Mouse (Mus musculus) midbrain, embryonic 10.5 days (tissue): ENCODE measurements around the gene Alpl. TPM values are rescaled to one million over a fixed set of nuclear protein-coding genes. Genes with fewer than 3 reads are reported as not detected.

Source experiments
- DNase-seq: peaks from one replicate; pipeline ENCODE4 v3.0.0-alpha.2; 2017; ENCODE audit warnings: low spot score
- H3K27ac ChIP-seq: fragments of 300-500 bp; sonication (generic); replicated peaks from 2 replicates; pipeline ENCODE4 v1.5.1; 2016; ENCODE audit warnings: mild to moderate bottlenecking
- H3K27me3 ChIP-seq: fragments of 300-500 bp; sonication (generic); 2 replicates; pipeline ENCODE4 v1.6.1; 2016; ENCODE audit warnings: low read depth, mild to moderate bottlenecking; ENCODE audit not compliant: poor library complexity, severe bottlenecking
- H3K36me3 ChIP-seq: fragments of 300-500 bp; sonication (generic); 2 replicates; pipeline ENCODE4 v1.6.1; 2016; ENCODE audit warnings: mild to moderate bottlenecking, moderate library complexity
- H3K4me1 ChIP-seq: fragments of 300-500 bp; sonication (generic); 2 replicates; pipeline ENCODE4 v1.6.1; 2016
- H3K4me3 ChIP-seq: fragments of 300-500 bp; sonication (generic); 2 replicates; pipeline ENCODE4 v1.5.1; 2016; ENCODE audit warnings: mild to moderate bottlenecking, moderate library complexity
- H3K9me3 ChIP-seq: fragments of 300-500 bp; sonication (generic); replicated peaks from 2 replicates; pipeline ENCODE4 v1.6.1; 2016; ENCODE audit warnings: mild to moderate bottlenecking
- WGBS: fragments of 180-500 bp; shearing (Covaris S2); methylation state at CpG from one replicate; pipeline ENCODE4 v1.1.7; 2016; 5-methylcytosine and 5-hydroxymethylcytosine counted together
- polyA plus RNA-seq: library from polyadenylated mRNA; unstranded; fragments of >200 nt; fragmentation: Nextera tagmentation; extraction: Ambion mirVana; gene quantifications from 2 replicates; pipeline ENCODE4 v1.2.1, GENCODE M21; 2016

Alpl gene
- polyA plus RNA-seq, 1 experiment from 2014 or later: 34.2 TPM

DNA sequence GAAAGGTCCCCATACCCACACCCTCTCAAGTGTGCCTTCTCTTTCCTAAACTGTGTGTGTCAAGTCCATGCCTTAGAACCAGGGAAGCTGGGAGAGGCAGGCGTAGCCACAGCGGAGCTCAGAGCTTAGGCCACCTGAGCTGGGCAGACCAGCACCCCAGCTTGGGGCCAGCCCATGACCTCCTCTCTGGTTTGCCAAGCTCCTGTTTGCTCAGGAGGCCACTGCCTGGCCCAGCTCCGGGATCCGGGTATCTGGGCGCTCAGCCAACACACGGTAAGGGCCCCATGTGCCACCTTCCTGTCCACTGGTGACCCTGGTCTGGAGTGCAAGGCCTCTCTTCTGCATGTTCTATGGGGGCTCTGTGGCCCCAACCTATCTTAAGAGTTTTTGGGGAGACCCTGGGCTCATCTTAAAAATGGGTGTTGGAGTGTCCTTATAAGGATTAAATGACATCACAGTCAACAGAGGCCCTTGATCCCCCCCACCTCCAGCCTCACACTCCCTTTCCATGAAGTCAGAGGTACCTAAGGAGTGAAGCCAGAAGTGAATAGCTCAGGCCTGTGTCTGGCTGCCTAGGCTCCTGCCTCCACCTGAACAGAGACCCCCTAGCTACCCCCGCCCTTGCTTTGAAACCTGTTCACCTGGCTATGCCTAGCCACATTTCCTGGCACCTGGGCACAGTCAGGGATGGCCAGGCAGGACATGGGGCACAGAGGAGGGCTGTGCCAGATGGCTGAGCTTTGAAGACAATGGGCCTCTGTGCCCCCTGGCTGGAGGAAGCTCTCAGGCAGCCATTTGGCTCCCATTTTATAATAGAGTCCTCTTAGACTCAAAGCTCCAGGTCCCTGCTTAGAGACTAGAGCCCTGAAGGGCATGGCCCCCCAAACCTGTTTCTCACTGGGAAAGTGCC lies 97.9 kb downstream of the Alpl start:
- WGBS: 94% methylated on average over 7 of the region's 7 CpGs
- Histone ChIP-seq H3K4me3 (no peak overlapping the region), H3K9me3 (no peaks in the 10 kb centered on the region), H3K36me3 (no peaks in the 10 kb centered on the region), H3K27me3 (no peaks in the 10 kb centered on the region), H3K27ac (peak overlapping the region; percentile 42; the same call in 1 of the 2 replicates), H3K4me1 (peaks cover 31% of the 10 kb centered on the region)
- DNase-seq: no peak

DNA sequence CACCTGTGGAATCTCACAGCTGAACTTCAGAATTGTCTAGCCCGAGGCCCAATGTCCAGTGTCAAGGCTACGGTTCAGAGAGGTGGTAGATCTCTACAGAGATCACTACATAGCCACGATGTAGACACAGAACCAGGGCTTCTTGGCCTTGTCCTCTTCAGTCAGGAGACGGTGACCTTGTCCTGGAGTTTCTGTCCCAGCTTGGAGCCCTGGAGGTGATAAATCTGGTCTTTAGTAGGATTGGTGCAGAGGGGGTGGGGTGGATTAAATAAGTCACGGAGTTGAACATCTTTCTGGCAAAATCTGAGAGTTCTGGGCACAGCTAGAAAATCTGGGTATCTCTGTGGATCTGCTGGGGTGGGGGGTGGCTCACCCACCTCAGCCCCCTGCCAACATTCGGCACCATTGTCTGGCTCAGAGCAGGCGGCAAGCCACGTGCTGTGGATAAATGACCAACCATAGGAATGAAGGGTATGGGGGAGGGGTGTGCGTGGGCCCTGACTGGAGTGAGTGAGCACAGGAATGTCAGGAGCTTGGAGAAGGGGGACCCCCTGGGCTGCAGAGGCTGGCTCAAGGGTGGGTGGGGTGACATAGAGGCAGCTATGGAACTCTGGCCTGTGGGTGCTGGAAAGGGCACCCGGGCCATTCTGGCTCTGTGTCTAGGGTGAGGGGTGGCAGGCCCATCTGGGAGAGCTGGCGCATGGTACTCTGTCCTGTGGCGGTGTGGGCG lies 98.9 kb downstream of the Alpl start:
- H3K27ac ChIP-seq: peak overlapping the region; percentile 49; the same call in 1 of the 2 replicates
- DNase-seq: no peak
- peaks cover 31% of the 10 kb centered on the region for H3K4me1 ChIP-seq
- no peaks in the 10 kb centered on the region for H3K36me3 ChIP-seq
- WGBS: 80% methylated on average over 13 of the region's 13 CpGs
- no peaks in the 10 kb centered on the region for H3K27me3 ChIP-seq
- H3K4me3 ChIP-seq: no peak overlapping the region
- H3K9me3 ChIP-seq: no peaks in the 10 kb centered on the region

DNA sequence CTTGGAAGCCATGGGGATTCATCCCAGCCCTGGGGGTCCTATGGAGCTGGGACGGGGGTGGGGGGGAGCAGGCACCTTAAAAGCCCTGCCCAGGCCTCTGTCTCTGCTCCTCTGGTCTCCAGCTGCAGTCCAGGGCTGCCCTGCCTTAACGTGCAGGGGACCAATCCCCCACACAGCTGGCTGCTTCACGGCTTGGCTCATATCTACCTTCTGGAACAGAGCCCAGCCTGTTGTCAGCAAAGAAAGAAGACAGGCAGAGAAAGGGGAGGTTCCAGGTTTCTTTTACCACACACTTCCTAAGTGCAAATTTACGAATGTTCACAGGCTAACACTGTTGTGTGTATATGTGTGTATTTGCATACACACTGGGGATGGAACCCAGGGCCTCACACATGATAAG lies 100.3 kb downstream of the Alpl start:
- Histone ChIP-seq H3K4me1 (peaks cover 25% of the 10 kb centered on the region), H3K4me3 (no peak overlapping the region), H3K9me3 (no peaks in the 10 kb centered on the region), H3K27ac (no peak overlapping the region), H3K27me3 (no peaks in the 10 kb centered on the region), H3K36me3 (no peaks in the 10 kb centered on the region)
- WGBS: 43% methylated on average over 4 of the region's 4 CpGs
- DNase-seq: no peak

DNA sequence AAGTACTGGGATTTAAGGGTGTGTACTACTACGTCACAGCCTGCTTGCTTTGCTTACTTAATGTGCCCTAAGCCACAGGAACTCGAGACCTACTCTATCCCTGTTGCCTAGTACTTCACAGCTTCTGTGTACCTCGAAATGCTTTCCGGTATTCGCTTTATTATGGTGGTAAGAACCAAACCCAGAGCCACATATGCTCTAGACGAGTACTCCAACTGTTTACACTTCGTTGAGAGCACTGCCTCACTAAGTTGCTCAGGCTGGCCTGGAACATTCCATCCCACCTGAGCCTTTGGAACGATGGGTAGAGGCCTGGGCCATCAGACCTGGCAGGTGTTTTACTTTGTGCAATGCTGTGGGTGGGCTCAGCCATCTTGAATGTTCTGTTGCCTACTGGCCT lies 100.9 kb downstream of the Alpl start:
- Histone ChIP-seq H3K4me3 (no peak overlapping the region), H3K27me3 (no peaks in the 10 kb centered on the region), H3K9me3 (no peaks in the 10 kb centered on the region), H3K4me1 (peaks cover 25% of the 10 kb centered on the region), H3K36me3 (no peaks in the 10 kb centered on the region), H3K27ac (no peak overlapping the region)
- no peak for DNase-seq
- 84% methylated on average over 8 of the region's 8 CpGs for WGBS

DNA sequence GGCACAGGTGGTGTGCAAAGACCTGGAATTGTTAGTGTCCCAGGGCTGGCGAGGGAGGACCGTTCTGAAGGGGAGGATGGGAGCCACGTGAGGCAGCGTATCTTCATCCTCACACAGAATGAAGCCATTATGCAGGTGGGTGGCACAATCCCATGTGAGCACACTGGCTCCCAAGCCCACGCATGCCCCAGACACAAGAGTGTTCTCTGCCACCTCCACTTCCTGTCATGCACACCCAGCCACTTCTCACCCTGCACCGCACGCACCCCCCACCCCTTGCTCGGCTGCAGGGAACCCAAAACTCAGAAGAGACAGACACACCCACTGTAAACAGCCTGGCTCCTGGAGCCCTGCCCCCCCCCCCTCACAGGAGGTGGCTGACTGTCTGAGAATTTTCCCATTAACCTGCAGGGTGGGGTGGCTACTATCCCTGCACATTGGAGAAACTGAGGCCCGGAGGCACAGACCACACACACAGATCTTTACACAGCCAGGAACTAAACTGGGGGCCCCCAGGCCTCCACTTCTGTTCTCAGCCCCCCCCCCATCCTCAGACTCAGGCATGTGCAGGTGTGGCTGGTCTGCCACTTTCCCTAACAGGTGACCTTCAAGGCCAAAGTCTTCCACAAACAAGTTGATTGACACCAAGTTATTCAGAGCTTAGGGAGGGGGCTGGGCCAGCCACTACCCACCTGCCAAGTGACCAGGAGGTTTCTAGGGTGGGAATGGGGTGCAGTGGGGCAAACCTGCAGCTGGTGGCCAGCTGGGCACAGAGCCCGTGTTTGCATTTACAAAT lies 103.9 kb downstream of the Alpl start:
- Histone ChIP-seq H3K4me1 (peaks cover 6% of the 10 kb centered on the region; the same call in 1 of the 2 replicates), H3K4me3 (no peak overlapping the region), H3K36me3 (no peaks in the 10 kb centered on the region), H3K9me3 (no peaks in the 10 kb centered on the region), H3K27ac (no peak overlapping the region), H3K27me3 (no peaks in the 10 kb centered on the region)
- WGBS: 89% methylated on average over 10 of the region's 10 CpGs
- no peak for DNase-seq

Other genes starting within 250 kb of the Alpl start
- not detected in 2 replicates for gene Ldlrad2, start 221.8 kb downstream of the Alpl start, polyA plus RNA-seq
- gene Usp48, start 202.6 kb downstream of the Alpl start, polyA plus RNA-seq: 72.4 and 72.9 TPM in 2 replicates
- gene Rap1gap, start 131.7 kb downstream of the Alpl start, polyA plus RNA-seq: 4.5 and 6.0 TPM in 2 replicates
- gene Ece1, start 65.9 kb upstream of the Alpl start, polyA plus RNA-seq: 31.6 and 31.7 TPM in 2 replicates
- gene Eif4g3, start 196.6 kb upstream of the Alpl start, polyA plus RNA-seq: 34.1 and 36.3 TPM in 2 replicates